Mouse (Mus musculus): ENCODE results near the gene Cadps. TPM values are rescaled to one million over a fixed set of nuclear protein-coding genes. Genes with fewer than 3 reads are reported as not detected.

Cadps gene
- total and polyA plus RNA-seq, 3 experiments: 0.04 to 0.07 TPM; not detected in 1

- in situ Hi-C loops (cut with MboI; ENCODE audit: low pct_ligation_motif_present, low pct_unique_long_range_greater_than_20kb, low sequenced_read_pairs): no loop called here
- no peaks in the 10 kb centered on the region for H3K36me3 ChIP-seq (replicated peaks in 1 of 2; ENCODE audit: control insufficient read depth in 1 of 2, insufficient read depth in 1 of 2, low read length in 1 of 2)
- H3K4me2 ChIP-seq (ENCODE audit: insufficient read depth, low read depth, poor library complexity, severe bottlenecking): no peak overlapping the region
- no peak for DNase-seq (ENCODE audit: extremely low read depth)
- no peak overlapping the region for H3K27ac ChIP-seq (ENCODE audit: insufficient read depth, low read depth)
- no peaks in the 10 kb centered on the region for H3K9me3 ChIP-seq (replicated peaks; ENCODE audit: low read length)
- dilution Hi-C loops (cut with MboI; ENCODE audit: extremely low pct_ligation_motif_present, extremely low pct_unique_long_range_greater_than_20kb, low sequenced_read_pairs): no loop called here
- no peaks in the 10 kb centered on the region for H3K4me1 ChIP-seq (ENCODE audit: control insufficient read depth in 1 of 2, insufficient read depth in 2 of 2)
- no peaks in the 10 kb centered on the region for H3K27me3 ChIP-seq (replicated peaks)
- H3K9ac ChIP-seq (ENCODE audit: insufficient read depth, low read depth): no peak overlapping the region
- no peaks in the 10 kb centered on the region for H3K79me2 ChIP-seq (replicated peaks; ENCODE audit: control insufficient read depth, extremely low read depth, insufficient read depth, poor library complexity, severe bottlenecking)
- no peak for TF ChIP-seq USF1 (IDR thresholded peaks at IDR 0.05; ENCODE audit: low read depth, low read length)
- no peak for TF ChIP-seq JUN (IDR thresholded peaks at IDR 0.05; ENCODE audit: insufficient read depth, low read depth, low read length)
- TF ChIP-seq IRF4 (IDR thresholded peaks at IDR 0.05; ENCODE audit: low read depth, low read length): no peak
- TF ChIP-seq HCFC1 (IDR thresholded peaks at IDR 0.05; ENCODE audit: low read depth, low read length): no peak
- TF ChIP-seq POLR2AphosphoS2 (IDR thresholded peaks at IDR 0.05; ENCODE audit: low read depth, low read length): no peak
- TF ChIP-seq JUND (conservative IDR thresholded peaks at IDR 0.05; ENCODE audit: low read depth, low read length): no peak
- TF ChIP-seq NRF1 (IDR thresholded peaks at IDR 0.05; ENCODE audit: low read depth, low read length): no peak
- TF ChIP-seq GABPA (IDR thresholded peaks at IDR 0.05; ENCODE audit: insufficient replicate concordance, low read depth, low read length): no peak
- TF ChIP-seq CTCF (conservative IDR thresholded peaks at IDR 0.05 in 1 of 2, IDR thresholded peaks at IDR 0.05 in 1 of 2; ENCODE audit: low read depth in 2 of 2, low read length in 2 of 2): no peak
- TF ChIP-seq USF2 (conservative IDR thresholded peaks at IDR 0.05; ENCODE audit: low read depth, low read length): no peak
- no peak for TF ChIP-seq EP300 (IDR thresholded peaks at IDR 0.05; ENCODE audit: low read length)
- H3K4me3 ChIP-seq (replicated peaks in 1 of 3; ENCODE audit: low read depth in 2 of 3, low read length in 2 of 3, poor library complexity in 1 of 3): no peak overlapping the region
Observed at GRCm38 (mm10) chr14:12865258-12865657, 42.4 kb upstream of the Cadps start.

- Histone ChIP-seq H3K27ac (ENCODE audit: insufficient read depth, low read depth) (no peak overlapping the region), H3K4me2 (ENCODE audit: insufficient read depth, low read depth, poor library complexity, severe bottlenecking) (no peak overlapping the region), H3K4me1 (ENCODE audit: control insufficient read depth in 1 of 2, insufficient read depth in 2 of 2) (no peaks in the 10 kb centered on the region), H3K36me3 (replicated peaks in 1 of 2; ENCODE audit: control insufficient read depth in 1 of 2, insufficient read depth in 1 of 2, low read length in 1 of 2) (no peaks in the 10 kb centered on the region), H3K4me3 (replicated peaks in 1 of 3; ENCODE audit: low read depth in 2 of 3, low read length in 2 of 3, poor library complexity in 1 of 3) (no peak overlapping the region), H3K9me3 (replicated peaks; ENCODE audit: low read length) (no peaks in the 10 kb centered on the region), H3K27me3 (replicated peaks) (no peaks in the 10 kb centered on the region), H3K9ac (ENCODE audit: insufficient read depth, low read depth) (no peak overlapping the region), H3K79me2 (replicated peaks; ENCODE audit: control insufficient read depth, extremely low read depth, insufficient read depth, poor library complexity, severe bottlenecking) (no peaks in the 10 kb centered on the region)
- no peak for DNase-seq (ENCODE audit: extremely low read depth)
- in situ Hi-C loops (cut with MboI; ENCODE audit: low pct_ligation_motif_present, low pct_unique_long_range_greater_than_20kb, low sequenced_read_pairs) (no loop called here), dilution Hi-C loops (cut with MboI; ENCODE audit: extremely low pct_ligation_motif_present, extremely low pct_unique_long_range_greater_than_20kb, low sequenced_read_pairs) (no loop called here)
- TF ChIP-seq UBTF (IDR thresholded peaks at IDR 0.05; ENCODE audit: low read depth, low read length) (no peak), MAZ (IDR thresholded peaks at IDR 0.05; ENCODE audit: low read depth, low read length) (no peak), ZC3H11A (IDR thresholded peaks at IDR 0.05; ENCODE audit: low read depth, low read length) (no peak), HCFC1 (IDR thresholded peaks at IDR 0.05; ENCODE audit: low read depth, low read length) (no peak), NRF1 (IDR thresholded peaks at IDR 0.05; ENCODE audit: low read depth, low read length) (no peak)
Observed at GRCm38 (mm10) chr14:12843860-12844259, 21.0 kb upstream of the Cadps start.

- Histone ChIP-seq H3K27ac (ENCODE audit: insufficient read depth, low read depth) (no peak overlapping the region), H3K36me3 (replicated peaks in 1 of 2; ENCODE audit: control insufficient read depth in 1 of 2, insufficient read depth in 1 of 2, low read length in 1 of 2) (no peaks in the 10 kb centered on the region), H3K4me2 (ENCODE audit: insufficient read depth, low read depth, poor library complexity, severe bottlenecking) (no peak overlapping the region), H3K79me2 (replicated peaks; ENCODE audit: control insufficient read depth, extremely low read depth, insufficient read depth, poor library complexity, severe bottlenecking) (no peaks in the 10 kb centered on the region), H3K9me3 (replicated peaks; ENCODE audit: low read length) (no peaks in the 10 kb centered on the region), H3K4me3 (replicated peaks in 1 of 3; ENCODE audit: low read depth in 2 of 3, low read length in 2 of 3, poor library complexity in 1 of 3) (no peak overlapping the region), H3K9ac (ENCODE audit: insufficient read depth, low read depth) (no peak overlapping the region), H3K4me1 (ENCODE audit: control insufficient read depth in 1 of 2, insufficient read depth in 2 of 2) (peaks cover 0 to under 1% of the 10 kb centered on the region in 2 experiments; a peak in 1 of 4 replicates), H3K27me3 (replicated peaks) (no peaks in the 10 kb centered on the region)
- TF ChIP-seq E2F4 (IDR thresholded peaks at IDR 0.05; ENCODE audit: insufficient replicate concordance, low read depth, low read length) (no peak), TCF12 (IDR thresholded peaks at IDR 0.05; ENCODE audit: low read depth, low read length) (no peak), HCFC1 (IDR thresholded peaks at IDR 0.05; ENCODE audit: low read depth, low read length) (no peak), ZC3H11A (IDR thresholded peaks at IDR 0.05; ENCODE audit: low read depth, low read length) (no peak), ZMIZ1 (IDR thresholded peaks at IDR 0.05; ENCODE audit: low read depth, low read length) (no peak), MYC (IDR thresholded peaks at IDR 0.05; ENCODE audit: low read depth, low read length) (no peak), USF2 (conservative IDR thresholded peaks at IDR 0.05; ENCODE audit: low read depth, low read length) (no peak), IRF4 (IDR thresholded peaks at IDR 0.05; ENCODE audit: low read depth, low read length) (no peak), PAX5 (IDR thresholded peaks at IDR 0.05; ENCODE audit: low read length) (no peak)
- DNase-seq (ENCODE audit: extremely low read depth): no peak
- dilution Hi-C loops (cut with MboI; ENCODE audit: extremely low pct_ligation_motif_present, extremely low pct_unique_long_range_greater_than_20kb, low sequenced_read_pairs) (no loop called here), in situ Hi-C loops (cut with MboI; ENCODE audit: low pct_ligation_motif_present, low pct_unique_long_range_greater_than_20kb, low sequenced_read_pairs) (no loop called here)
Observed at GRCm38 (mm10) chr14:12839471-12839870, 16.6 kb upstream of the Cadps start.
